ENCODE assay signal across 14 mouse cellular contexts in genomic region chr19:22594492-22594891, GRCm38 (mm10).
A peak's percentile ranks its signal among the peaks of the same experiment; 100 is the strongest.
DNase-seq lines count a peak whose midpoint lies in the region; ATAC-seq lines count a peak whose summit lies in the region.
"Had no signal": no experiment of that assay in that cellular context is flagged by ENCODE, and none has a peak within 500 bp of the region (broad histone marks: within the 10 kb centered on the region; RNA-seq: fewer than 3 reads in every experiment).

No protein-coding gene starts in this region.

- peak; percentile 68 to 73; a peak in 3 of 4 replicates for ATAC-seq in hematopoietic stem cell, adult 5-6 weeks (replicated peaks in 1 of 2; ENCODE audit: insufficient read depth in 1 of 2, low FRiP score in 2 of 2, low TSS enrichment in 1 of 2, low read depth in 1 of 2, poor library complexity in 2 of 2, severe bottlenecking in 2 of 2)
- ATAC-seq in megakaryocyte, adult 5-6 weeks (ENCODE audit: poor library complexity, severe bottlenecking): no peak
- ATAC-seq: Patski had no signal

- peak; percentile 2 for DNase-seq in R1 (ENCODE audit: low read depth, low spot score)
- no peak for DNase-seq in adrenal gland, postnatal 14 days
- DNase-seq in frontal cortex, adult 2 months (ENCODE audit: extremely low spot score in 1 of 2, low spot score in 1 of 2): no peak
- DNase-seq: adrenal gland, adult 2 months; adrenal gland, postnatal 10 days; adrenal gland, postnatal 36 days; cerebellum, adult 11-12 months; cerebellum, adult 2 months; cerebellum, adult 9-10 months; cerebellum, postnatal 10 days; cerebellum, postnatal 25 days had no signal
